Mouse (Mus musculus) liver (tissue): ENCODE measurements around the gene Slc22a12.
A peak's percentile ranks its signal among the peaks of the same experiment; 100 is the strongest.

ENCODE experiments used
- DNase-seq: peaks from one replicate; pipeline ENCODE4 v3.0.0-alpha.2; 2020; ENCODE audit warnings: mixed read lengths

Gene Slc22a12

GRCm38 (mm10) chr19:6542367-6543034 is at the start of gene Slc22a12:
Gene Slc22a12 (minus strand): TSS chr19:6543032.
- DNase-seq = no peak

GRCm38 (mm10) chr19:6572001-6572400 is 29.2 kb upstream of the Slc22a12 start:
- no peak for DNase-seq

- DNase-seq = no peak
Measured at GRCm38 (mm10) chr19:6571476-6571875, 28.6 kb upstream of the Slc22a12 start.

DNA sequence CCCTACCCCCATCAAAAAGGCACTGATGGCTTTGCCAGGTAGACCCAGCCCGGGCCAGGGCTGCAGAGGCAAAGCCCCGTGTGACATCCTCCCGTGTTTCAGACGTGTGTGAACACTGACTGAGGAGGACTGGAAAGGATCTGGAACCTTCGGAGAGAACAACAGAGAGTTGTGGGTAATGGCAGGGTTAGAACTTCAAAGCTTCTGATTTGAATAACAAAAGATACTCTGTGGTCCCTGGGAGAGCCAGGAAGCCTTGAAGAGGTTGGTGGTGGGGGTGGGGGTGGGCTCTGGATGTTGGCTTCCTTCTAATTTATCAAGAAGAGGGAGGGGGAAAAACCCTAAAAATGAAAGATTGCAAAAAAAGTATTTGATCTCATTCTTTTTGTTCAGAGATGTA is 26.7 kb upstream of the Slc22a12 start:
- DNase-seq = no peak

DNA sequence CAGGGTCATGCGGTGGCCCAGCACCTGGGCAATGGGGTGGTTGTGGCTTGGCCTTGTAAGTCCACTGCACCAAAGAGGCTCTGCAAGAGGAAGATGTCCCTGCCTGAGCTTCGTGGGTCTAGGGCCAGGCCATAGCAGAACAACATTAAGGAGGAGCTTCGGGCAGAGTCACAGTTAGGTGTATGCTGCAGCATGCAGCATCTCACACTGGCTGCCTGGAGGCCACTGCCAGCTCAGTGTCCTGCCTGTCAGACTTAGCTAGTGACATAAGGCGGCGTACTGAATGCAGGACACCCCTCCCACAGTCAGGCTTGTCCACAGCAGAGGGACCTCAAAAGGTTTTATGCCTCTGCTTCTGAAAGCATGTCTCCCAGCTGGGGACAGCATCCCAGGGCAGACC is 26.2 kb upstream of the Slc22a12 start:
- DNase-seq = no peak

DNA sequence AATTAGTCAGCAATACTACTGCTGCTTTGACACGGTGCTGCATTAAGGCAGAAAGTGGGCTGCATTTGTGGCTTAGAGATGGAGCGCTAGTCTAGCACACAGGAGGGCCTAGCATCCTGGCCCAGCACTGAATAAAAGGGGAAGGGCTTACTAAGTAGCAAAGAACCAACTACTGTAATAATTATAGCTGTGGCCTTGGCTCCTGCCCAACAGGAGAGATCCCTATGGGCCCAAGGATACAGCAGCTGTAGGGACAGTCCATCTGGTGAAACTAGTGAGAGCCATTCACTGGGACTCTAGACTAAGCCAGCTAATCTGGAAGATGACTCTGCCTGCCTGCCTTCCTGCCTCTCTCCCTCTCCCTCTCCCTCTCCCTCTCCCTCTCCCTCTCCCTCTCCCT is 23.6 kb upstream of the Slc22a12 start:
- DNase-seq = no peak

DNA sequence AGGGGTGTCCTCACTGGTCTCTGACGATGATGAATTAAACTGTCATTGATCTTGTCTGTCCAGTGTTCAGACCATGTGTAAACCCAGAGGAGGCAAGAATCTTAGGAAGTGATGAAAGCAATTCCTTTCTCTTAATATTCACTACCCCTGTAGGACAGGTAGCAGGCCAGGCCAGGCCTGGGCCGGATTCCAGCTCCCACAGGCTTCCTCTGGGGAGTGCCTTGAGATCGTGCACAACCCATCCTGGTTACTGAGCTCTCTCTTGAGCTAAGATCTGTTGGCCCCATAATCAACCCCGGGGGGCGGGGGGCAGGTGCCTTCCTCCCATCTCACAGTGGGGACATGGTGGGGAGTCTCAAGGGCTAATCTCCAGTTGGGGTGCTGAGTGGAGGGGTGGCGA is 22.3 kb upstream of the Slc22a12 start:
- DNase-seq = no peak

GRCm38 (mm10) chr19:6560246-6560815 is 17.5 kb upstream of the Slc22a12 start:
- DNase-seq = no peak

GRCm38 (mm10) chr19:6559576-6559975 is 16.7 kb upstream of the Slc22a12 start:
- DNase-seq = no peak

DNA sequence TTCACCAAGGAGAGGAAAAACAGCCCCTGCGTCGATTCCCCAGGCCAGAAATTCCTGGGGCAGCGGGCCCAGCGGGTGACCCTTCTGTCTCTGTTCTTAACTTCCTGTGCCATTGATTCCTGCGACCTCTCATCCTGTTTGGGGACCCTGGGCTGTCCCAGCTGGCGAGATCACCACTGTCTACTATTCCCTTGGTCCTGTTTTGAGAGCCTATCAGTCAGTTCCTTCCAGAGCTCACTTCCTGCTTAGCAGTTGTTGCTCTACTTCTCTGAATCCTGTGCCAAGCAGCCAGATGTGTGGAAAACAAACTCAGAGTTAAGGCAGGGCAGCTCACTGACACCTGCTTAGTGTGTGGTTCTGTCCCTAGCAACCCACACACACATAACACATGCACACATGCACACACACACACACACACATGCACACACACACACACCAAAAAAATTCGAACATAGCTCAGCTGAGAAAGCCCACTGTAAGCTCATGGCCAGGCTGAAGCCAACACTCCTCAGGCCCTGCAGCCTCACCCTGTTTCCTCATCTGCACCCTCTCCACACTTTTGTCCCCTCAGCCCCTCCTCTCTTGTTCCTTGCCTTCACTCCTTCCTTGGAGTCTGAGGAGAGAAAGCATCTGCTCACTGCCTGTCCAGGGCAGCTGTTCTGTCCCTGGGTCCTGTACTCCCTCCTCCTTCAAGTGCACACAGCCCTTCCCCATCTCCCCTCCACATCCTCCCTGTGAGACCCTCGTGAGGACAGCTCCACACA is 11.2 kb upstream of the Slc22a12 start:
- DNase-seq = no peak

DNA sequence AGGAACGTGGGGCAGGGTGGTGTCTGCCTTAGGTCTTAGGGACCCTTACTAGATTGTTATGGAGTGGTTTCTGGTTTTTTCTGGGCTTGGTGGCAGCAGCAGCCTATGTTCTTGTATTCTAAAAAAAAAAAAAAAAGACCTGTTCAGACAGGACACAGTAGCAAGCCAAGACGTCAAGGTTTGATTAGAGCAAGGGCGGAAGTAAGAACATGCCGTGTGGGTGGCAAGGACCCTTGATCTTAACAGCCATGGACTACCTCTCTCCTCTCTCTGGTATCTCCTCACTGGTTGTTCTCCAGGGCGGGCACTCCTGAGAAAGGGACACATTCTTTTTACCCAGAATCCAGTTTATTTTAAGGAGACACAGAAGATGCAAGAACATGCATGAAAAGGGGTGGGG is 10.3 kb upstream of the Slc22a12 start:
- DNase-seq = no peak

- peak; percentile 52 for DNase-seq
Measured at GRCm38 (mm10) chr19:6552302-6553028, 9.6 kb upstream of the Slc22a12 start.

DNA sequence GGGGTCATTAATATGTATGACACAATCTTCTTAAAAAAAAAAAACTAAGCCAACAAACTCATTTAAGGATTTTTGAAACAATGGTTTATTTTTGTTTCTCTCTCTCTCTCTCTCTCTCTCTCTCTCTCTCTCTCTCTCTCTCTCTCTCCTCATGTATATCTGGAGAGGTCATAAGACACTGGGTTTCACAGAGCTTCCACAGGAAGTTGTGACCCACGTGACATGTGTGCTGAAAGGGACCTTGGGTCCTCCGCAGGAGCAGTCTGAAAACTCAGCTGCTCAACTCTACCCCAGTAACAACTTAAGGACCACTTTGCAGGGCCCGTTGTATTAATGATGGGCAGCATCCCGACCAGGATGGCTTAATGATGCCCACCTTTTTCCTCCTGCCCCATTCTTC is 8.4 kb upstream of the Slc22a12 start:
- DNase-seq = no peak

DNA sequence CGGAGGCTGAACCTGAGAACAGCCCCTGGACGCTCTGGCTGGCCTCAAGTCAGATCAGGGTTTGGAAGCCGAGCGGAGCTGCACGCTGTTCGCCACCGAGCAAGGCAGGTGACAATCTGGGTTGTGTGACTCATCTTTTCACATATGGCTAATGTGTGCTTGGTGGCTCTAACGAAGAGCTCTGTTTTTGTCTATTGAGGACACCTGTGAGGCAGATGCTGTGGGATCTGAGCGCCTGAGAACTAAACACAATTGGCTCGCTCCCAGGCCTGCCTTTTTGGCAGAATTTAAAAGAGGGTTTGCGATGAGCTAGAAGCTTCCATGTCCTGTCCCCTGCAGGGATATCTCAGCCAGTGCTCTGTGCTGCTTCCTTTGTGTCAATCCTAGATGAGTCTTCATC is 6.7 kb upstream of the Slc22a12 start:
- DNase-seq = no peak

DNA sequence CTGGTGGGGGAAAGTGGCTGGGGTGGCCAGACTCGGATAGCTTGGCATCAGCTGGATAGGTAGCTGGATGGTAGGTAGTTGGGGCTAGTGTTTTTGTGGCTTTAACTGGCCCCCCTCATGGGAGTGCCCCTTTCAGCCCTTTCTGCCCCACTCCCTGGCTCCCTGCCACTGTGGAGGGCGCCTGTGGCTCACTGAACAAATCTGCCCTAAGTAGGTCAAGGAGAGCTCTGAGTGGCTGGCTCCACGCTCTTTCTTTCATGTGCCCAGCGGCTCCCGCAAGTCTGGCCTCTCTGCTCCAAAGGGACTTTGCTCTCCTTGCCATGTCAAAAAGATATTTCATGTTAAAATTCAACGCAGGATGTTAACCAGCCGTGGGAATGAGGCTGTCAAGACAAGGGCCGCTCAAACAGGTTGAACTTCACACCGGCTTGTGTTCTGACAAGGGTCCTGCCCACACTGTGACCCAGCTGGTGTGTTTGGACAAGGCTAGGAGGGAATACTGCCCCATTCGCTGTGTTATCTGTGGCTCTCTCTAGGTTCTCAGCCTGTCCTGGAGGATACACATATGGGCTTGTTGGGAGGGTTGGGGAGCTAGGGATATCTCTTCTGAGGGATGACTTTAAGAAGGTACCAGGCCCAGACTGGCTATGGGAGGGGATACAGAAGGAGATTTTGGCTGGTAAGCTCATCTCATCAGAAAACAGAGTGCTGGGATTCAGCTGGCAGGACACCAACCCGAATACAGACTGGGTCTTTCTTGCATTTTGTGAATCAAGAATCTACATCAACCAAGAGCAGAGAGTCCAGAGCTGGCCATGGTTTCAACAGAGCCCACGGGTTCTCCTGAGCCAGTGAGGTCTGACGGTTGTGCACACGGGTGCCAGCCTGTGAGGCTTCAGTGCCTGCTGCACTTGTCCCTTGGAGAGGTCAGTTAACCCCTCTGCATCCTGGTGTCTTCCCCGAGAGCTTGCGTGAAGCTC is 5.9 kb upstream of the Slc22a12 start:
- DNase-seq = no peak

DNA sequence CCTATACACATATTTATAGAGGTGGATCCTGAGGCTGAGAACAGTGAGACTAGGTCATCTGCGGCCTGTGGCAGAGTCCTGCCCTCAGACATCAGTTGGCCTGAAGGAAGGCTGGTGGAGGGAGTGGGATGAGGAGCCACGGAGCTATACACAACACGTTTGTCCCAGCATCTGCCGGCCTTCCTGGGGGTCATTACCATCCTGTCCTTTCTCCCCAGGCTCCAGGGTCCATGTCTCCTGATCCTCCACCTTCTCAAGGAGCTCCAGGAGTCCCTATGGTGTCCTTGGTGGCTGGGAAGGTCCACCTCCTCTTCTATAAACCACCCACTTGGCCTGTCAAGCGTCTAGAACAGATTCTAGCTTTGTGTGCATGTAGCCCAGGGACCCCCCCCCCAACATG is 5.0 kb upstream of the Slc22a12 start:
- DNase-seq = no peak

DNA sequence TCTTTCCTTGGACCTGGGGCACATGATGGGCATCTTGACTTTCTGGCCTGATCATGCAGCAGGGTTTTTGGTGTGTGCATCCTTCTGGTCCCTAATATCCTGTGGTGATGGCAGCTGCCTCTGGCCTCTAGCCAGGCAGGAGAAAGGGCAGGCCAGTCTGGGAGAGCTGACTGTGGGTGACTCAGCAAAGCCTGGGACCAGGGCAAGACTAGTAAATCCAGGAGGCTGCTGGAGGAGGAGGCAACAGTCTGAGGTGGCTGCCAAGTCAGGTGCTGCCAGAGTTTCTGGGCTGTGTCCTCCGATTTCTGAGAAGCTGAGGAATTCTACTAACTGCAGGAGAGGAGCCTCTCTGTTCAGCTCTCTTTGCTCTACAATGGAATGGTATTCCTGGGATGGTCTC is 3.3 kb upstream of the Slc22a12 start:
- DNase-seq = no peak

DNA sequence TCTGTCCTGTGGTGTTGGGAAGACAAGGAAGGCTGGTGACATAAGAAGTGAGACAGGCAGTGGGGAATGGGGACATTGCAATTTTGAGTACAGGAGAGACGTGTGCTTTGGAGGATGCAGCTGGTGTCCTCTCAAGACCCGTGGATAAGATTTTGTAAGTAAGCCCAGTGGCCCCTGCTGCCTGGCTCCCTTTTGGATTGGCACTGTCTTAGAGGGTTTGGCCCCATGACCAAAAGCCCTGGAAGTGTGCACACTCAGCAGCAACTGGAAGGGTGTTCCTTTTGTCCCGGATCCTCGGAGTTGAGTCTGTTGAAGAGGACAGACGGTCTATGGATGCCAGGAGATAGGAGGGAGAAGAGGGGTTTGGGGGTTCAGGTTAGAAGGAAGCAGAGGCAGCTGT is 2.6 kb upstream of the Slc22a12 start:
- DNase-seq = no peak

DNA sequence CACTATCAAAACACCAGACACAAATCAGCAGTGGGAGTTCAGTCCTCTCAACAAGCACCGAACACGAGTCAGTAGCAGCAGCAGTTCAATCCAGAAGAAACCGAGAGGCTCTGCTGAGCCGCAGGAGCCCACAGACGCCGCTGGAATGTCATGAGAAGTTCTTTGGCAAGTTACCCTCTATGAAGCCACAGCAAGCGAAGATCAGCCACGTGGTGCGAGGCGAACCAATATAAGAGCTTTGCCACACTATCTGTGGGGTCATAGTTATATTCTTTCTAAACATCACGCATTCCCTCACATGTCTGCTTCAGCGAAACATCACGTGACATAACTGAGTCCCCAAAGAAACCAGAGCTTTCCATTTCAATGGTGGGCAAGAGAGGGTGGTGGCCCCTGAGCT is 1.9 kb upstream of the Slc22a12 start:
- no peak for DNase-seq

DNA sequence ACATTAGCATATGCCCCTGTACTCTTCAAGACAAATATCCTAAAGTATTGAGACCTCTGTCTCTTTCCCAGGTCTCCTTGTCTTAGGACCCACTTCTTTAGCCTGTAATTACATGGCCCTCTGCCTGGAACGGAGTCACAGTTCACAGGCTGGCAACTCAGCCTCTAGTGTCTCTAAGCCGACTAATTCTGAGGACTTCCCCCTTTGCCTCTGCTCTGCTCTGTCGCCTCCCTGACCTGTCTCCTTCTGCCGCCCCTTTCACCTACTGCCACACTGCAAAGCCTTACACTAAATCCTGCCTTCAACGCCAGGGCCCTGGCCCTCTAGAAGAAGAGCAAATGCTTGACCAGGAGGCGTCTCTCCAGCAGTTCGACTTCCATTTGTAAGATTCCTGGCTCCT is 686 bp upstream of the Slc22a12 start:
- no peak for DNase-seq

DNA sequence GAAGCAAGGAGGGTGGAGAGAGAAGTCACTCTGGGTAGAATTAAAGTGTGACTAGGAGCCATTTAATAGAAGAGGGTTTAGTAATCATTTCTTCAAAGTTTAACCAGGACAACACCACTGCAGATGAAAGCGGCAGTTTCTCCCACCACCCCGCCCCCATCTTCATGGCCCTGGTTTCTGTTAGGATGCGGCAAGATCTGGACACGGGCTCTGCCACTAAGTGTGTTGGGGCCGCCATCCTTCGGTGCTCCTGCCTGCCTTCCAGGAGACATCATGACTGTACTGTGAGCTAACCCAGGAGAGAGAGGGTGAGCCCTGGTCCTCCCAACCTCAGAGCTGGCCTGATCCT is 177 bp upstream of the Slc22a12 start:
- DNase-seq = no peak

DNA sequence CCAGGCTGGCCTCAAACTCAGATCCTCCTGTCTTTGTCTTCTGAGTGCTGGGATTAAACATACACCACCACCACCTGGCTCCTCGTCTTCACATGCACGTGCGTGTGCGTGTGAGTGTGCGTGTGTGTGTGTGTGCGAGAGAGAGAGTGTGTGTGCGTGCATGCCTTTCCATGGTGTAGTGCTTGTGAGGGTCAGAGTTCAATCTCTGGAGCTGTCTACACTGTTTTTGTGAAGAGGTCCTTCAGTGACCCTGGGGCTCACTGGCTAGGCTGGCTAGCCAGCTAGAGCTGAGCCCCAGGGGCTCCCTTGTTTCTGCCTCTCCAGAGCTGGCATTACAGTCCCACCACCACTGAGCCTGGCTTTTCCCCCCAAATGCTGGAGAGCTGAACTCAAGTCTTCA is 1.3 kb downstream of the Slc22a12 start:
- no peak for DNase-seq

GRCm38 (mm10) chr19:6540191-6540590 is 2.6 kb downstream of the Slc22a12 start:
- DNase-seq = no peak
